24 mouse cellular contexts compared by ENCODE assay signal in genomic region chr12:110791026-110791425, GRCm38 (mm10). TPM values are rescaled to one million over a fixed set of nuclear protein-coding genes. Genes with fewer than 3 reads are reported as not detected.
A peak's percentile ranks its signal among the peaks of the same experiment; 100 is the strongest.
DNase-seq lines count a peak whose midpoint lies in the region; ATAC-seq and TF ChIP-seq lines count a peak whose summit lies in the region.
"Had no signal": no experiment of that assay in that cellular context is flagged by ENCODE, and none has a peak within 500 bp of the region (broad histone marks: within the 10 kb centered on the region; RNA-seq: fewer than 3 reads in every experiment).

No protein-coding gene starts in this region.

- no peaks in the 10 kb centered on the region for H3K27me3 ChIP-seq in kidney, adult 2 months (replicated peaks; ENCODE audit: control insufficient read depth, insufficient read depth, low read length)
- H3K27me3 ChIP-seq in kidney, embryonic 16.5 days (ENCODE audit: insufficient read depth, low read length): no peaks in the 10 kb centered on the region
- H3K27me3 ChIP-seq: embryonic facial prominence, embryonic 12.5 days; embryonic facial prominence, embryonic 15.5 days; hindbrain, embryonic 12.5 days had no signal

- peak; percentile 59 for DNase-seq in kidney, adult 2 months
- no peak for DNase-seq in kidney, postnatal 4 days
- no peak for DNase-seq in kidney, adult 11 months
- DNase-seq in layer of hippocampus, adult 2 months (ENCODE audit: low spot score in 2 of 2): no peak
- DNase-seq in layer of hippocampus, adult 9-10 months (ENCODE audit: low spot score): no peak
- DNase-seq in frontal cortex, postnatal 14 days (ENCODE audit: low spot score in 2 of 2): no peak
- DNase-seq: adrenal gland, adult 2 months; adrenal gland, postnatal 14 days; cerebellum, adult 11 months; cerebellum, adult 2 months; cerebellum, adult 9-11 months; cerebellum, postnatal 25 days; forebrain, postnatal 0 days; gastrocnemius, postnatal 14 days; heart, adult 11 months had no signal

- no peak for TF ChIP-seq POLR2A in kidney, adult 2 months (IDR thresholded peaks at IDR 0.05; ENCODE audit: low read depth, low read length)
- no peak for TF ChIP-seq POLR2A in olfactory bulb, adult 2 months (IDR thresholded peaks at IDR 0.05; ENCODE audit: insufficient read depth, low read depth, low read length)

- no peak overlapping the region for H3K4me3 ChIP-seq in kidney, adult 2 months (ENCODE audit: insufficient read depth, low read depth, low read length)
- H3K4me3 ChIP-seq in kidney, embryonic 16.5 days (ENCODE audit: low read length): no peak overlapping the region
- no peak overlapping the region for H3K4me3 ChIP-seq in layer of hippocampus, adult 2 months
- no peak overlapping the region for H3K4me3 ChIP-seq in olfactory bulb, adult 2 months (ENCODE audit: insufficient read depth, low read depth, low read length)
- H3K4me3 ChIP-seq: embryonic facial prominence, embryonic 12.5 days; embryonic facial prominence, embryonic 15.5 days; hindbrain, embryonic 12.5 days had no signal

- 0 out of 2 replicates have a peak, but pooled peaks have one; percentile 64 for ATAC-seq in kidney, embryonic 16.5 days (ENCODE audit: low FRiP score, low TSS enrichment)
- ATAC-seq: CD4-positive, CD25-positive, alpha-beta regulatory T cell, adult 4 months; forebrain, embryonic 14.5 days; forebrain, postnatal 0 days had no signal

- no peaks in the 10 kb centered on the region for H3K9me3 ChIP-seq in kidney, embryonic 16.5 days (ENCODE audit: low read length)
- H3K9me3 ChIP-seq: embryonic facial prominence, embryonic 12.5 days; embryonic facial prominence, embryonic 15.5 days; hindbrain, embryonic 12.5 days had no signal

- no peak for TF ChIP-seq CTCF in kidney, adult 2 months (conservative IDR thresholded peaks at IDR 0.05; ENCODE audit: insufficient read depth, insufficient read length, low read depth, low read length)
- no peak for TF ChIP-seq CTCF in layer of hippocampus, adult 2 months (conservative IDR thresholded peaks at IDR 0.05)
- TF ChIP-seq CTCF in olfactory bulb, adult 2 months (IDR thresholded peaks at IDR 0.05; ENCODE audit: insufficient read depth, low read depth, low read length): no peak

- no peaks in the 10 kb centered on the region for H3K36me3 ChIP-seq in kidney, adult 2 months (ENCODE audit: control insufficient read depth, insufficient read depth, low read length)
- peaks cover 10% of the 10 kb centered on the region; the same call in 1 of the 2 replicates for H3K36me3 ChIP-seq in kidney, embryonic 16.5 days (ENCODE audit: insufficient read depth, low read length)
- H3K36me3 ChIP-seq: hindbrain, embryonic 12.5 days had no signal

- H3K9ac ChIP-seq in kidney, embryonic 16.5 days (replicated peaks; ENCODE audit: low read length): no peak overlapping the region
- H3K9ac ChIP-seq: embryonic facial prominence, embryonic 12.5 days; embryonic facial prominence, embryonic 15.5 days; forebrain, postnatal 0 days; hindbrain, embryonic 12.5 days had no signal

- peak overlapping the region; percentile 33 for H3K27ac ChIP-seq in kidney, adult 2 months (ENCODE audit: insufficient read depth, low read depth, low read length)
- H3K27ac ChIP-seq in kidney, embryonic 16.5 days (ENCODE audit: low read length): no peak overlapping the region
- peak overlapping the region; percentile 24; the same call in 1 of the 2 replicates for H3K27ac ChIP-seq in layer of hippocampus, adult 2 months
- peak overlapping the region; percentile 93 for H3K27ac ChIP-seq in olfactory bulb, adult 2 months (ENCODE audit: insufficient read depth, low read depth, low read length)
- H3K27ac ChIP-seq: embryonic facial prominence, embryonic 12.5 days; embryonic facial prominence, embryonic 15.5 days; hindbrain, embryonic 12.5 days had no signal

- WGBS in kidney, adult 2 months: 46% methylated on average over 8 of the region's 8 CpGs
- WGBS in kidney, embryonic 16.5 days: 83% methylated on average over 8 of the region's 8 CpGs
- WGBS in olfactory bulb, adult 2 months: 89% methylated on average over 8 of the region's 8 CpGs

- H3K4me2 ChIP-seq in kidney, embryonic 16.5 days (replicated peaks; ENCODE audit: low read depth, low read length): no peak overlapping the region
- H3K4me2 ChIP-seq: embryonic facial prominence, embryonic 12.5 days; embryonic facial prominence, embryonic 15.5 days; heart, embryonic 11.5 days; hindbrain, embryonic 12.5 days had no signal

- peaks cover 20% of the 10 kb centered on the region for H3K4me1 ChIP-seq in kidney, adult 2 months (ENCODE audit: control insufficient read depth, insufficient read depth, low read length)
- H3K4me1 ChIP-seq in kidney, embryonic 16.5 days (ENCODE audit: insufficient read depth, low read length): no peaks in the 10 kb centered on the region
- H3K4me1 ChIP-seq in olfactory bulb, adult 2 months (ENCODE audit: control insufficient read depth, insufficient read depth, low read length): peaks cover 33% of the 10 kb centered on the region

RNA-seq across cellular contexts. Expression of gene Mok, which starts 49.7 kb away (rescaled TPM):
- 9.8 and 10.1 TPM in 2 replicates for polyA plus RNA-seq in kidney, adult 2 months (2012; rRNA removed)
- polyA plus RNA-seq in kidney, embryonic 16.5 days (2015; fragmentation: Nextera tagmentation; extraction: Ambion mirVana): 7.2 and 8.2 TPM in 2 replicates
- total RNA-seq in layer of hippocampus, adult 2 months (2021): 10 to 100 TPM; 10.4 to 13.7 TPM
- not detected in 2 replicates for polyA plus RNA-seq in olfactory bulb, adult 2 months (2012; ENCODE audit: insufficient read depth, insufficient read length, low replicate concordance, missing spikeins)
- total RNA-seq: common myeloid progenitor, adult 5-6 weeks had no signal

RNA-seq across cellular contexts. Expression of gene Wdr20, which starts 53.3 kb away (rescaled TPM):
- 24.0 and 24.5 TPM in 2 replicates for polyA plus RNA-seq in kidney, adult 2 months (2012; rRNA removed)
- 24.8 and 26.5 TPM in 2 replicates for polyA plus RNA-seq in kidney, embryonic 16.5 days (2015; fragmentation: Nextera tagmentation; extraction: Ambion mirVana)
- total RNA-seq in layer of hippocampus, adult 2 months (2021): 10 to 100 TPM; 43.5 to 49.9 TPM
- polyA plus RNA-seq in olfactory bulb, adult 2 months (2012; ENCODE audit: insufficient read depth, insufficient read length, low replicate concordance, missing spikeins): not detected in 2 replicates

RNA-seq across cellular contexts. Expression of gene Zfp839, which starts 59.0 kb away (rescaled TPM):
- 6.9 and 9.0 TPM in 2 replicates for polyA plus RNA-seq in kidney, adult 2 months (2012; rRNA removed)
- polyA plus RNA-seq in kidney, embryonic 16.5 days (2015; fragmentation: Nextera tagmentation; extraction: Ambion mirVana): 6.4 and 7.1 TPM in 2 replicates
- total RNA-seq in layer of hippocampus, adult 2 months (2021): 10 to 100 TPM; 12.8 to 13.2 TPM
- not detected in 2 replicates for polyA plus RNA-seq in olfactory bulb, adult 2 months (2012; ENCODE audit: insufficient read depth, insufficient read length, low replicate concordance, missing spikeins)

Comparison
In these comparisons a context has a peak if more than half of its experiments do, and no peak if none do; other contexts are left out.
1. RNA of gene Wdr20, which starts 53.3 kb away (polyA plus RNA-seq): 24.8 to 26.5 TPM in kidney, embryonic 16.5 days and 24.0 to 24.5 TPM in kidney, adult 2 months; not detected in olfactory bulb, adult 2 months; every median in the first group is over 10 times any median in the second.